Mouse (Mus musculus): ENCODE results near the gene Olfr1173. TPM values are rescaled to one million over a fixed set of nuclear protein-coding genes. Genes with fewer than 3 reads are reported as not detected.

Gene Olfr1173
- total RNA-seq (2012; rRNA removed) (not detected in 2 replicates), polyA plus RNA-seq (2012; ENCODE audit: insufficient read depth in 1 of 2, insufficient read length in 2 of 2, low read depth in 1 of 2, low replicate concordance in 2 of 2, missing spikeins in 1 of 2) (not detected)

GRCm38 (mm10) chr2:88279775-88280174 is at the start of gene Olfr1173:
TSS of gene Olfr1173 (minus strand) at chr2:88279875.
- no peak within 1 kb of the TSS for H3K27ac ChIP-seq (ENCODE audit: control insufficient read depth, low read depth, low read length)
- no peak within 1 kb of the TSS for H3K4me3 ChIP-seq (ENCODE audit: control insufficient read depth in 1 of 2, insufficient read depth in 1 of 2, low read depth in 2 of 2, low read length in 2 of 2)
- H3K9me3 ChIP-seq (replicated peaks; ENCODE audit: insufficient read depth, low read length): no peaks in the 10 kb centered on the region
- H3K36me3 ChIP-seq (ENCODE audit: control insufficient read depth in 1 of 2, insufficient read depth in 2 of 2, low read length in 2 of 2): no peaks in the 10 kb centered on the region
- no peaks in the 10 kb centered on the region for H3K27me3 ChIP-seq (ENCODE audit: control insufficient read depth in 1 of 2, insufficient read depth in 2 of 2, low read length in 2 of 2)
- H3K79me2 ChIP-seq (ENCODE audit: control insufficient read depth, insufficient read depth, low read length, poor library complexity): no peaks in the 10 kb centered on the region
- H3K9ac ChIP-seq (ENCODE audit: control insufficient read depth, low read depth, low read length, poor library complexity, severe bottlenecking): no peak within 1 kb of the TSS
- no peak for DNase-seq (ENCODE audit: low read depth, low spot score)
- H3K4me1 ChIP-seq (ENCODE audit: control insufficient read depth in 1 of 2, insufficient read depth in 2 of 2, low read length in 2 of 2): no peaks in the 10 kb centered on the region
- TF ChIP-seq ZC3H11A (IDR thresholded peaks at IDR 0.05; ENCODE audit: low read depth, low read length) (no peak), MEF2A (IDR thresholded peaks at IDR 0.05; ENCODE audit: extremely low read depth, insufficient replicate concordance, low read depth, low read length, poor library complexity, severe bottlenecking) (no peak), POLR2AphosphoS5 (IDR thresholded peaks at IDR 0.05; ENCODE audit: borderline replicate concordance, low read depth, low read length) (no peak), GATA1 (IDR thresholded peaks at IDR 0.05; ENCODE audit: low read depth, low read length) (no peak), RAD21 (IDR thresholded peaks at IDR 0.05; ENCODE audit: low read depth, low read length) (no peak), MAZ (IDR thresholded peaks at IDR 0.05; ENCODE audit: low read depth, low read length) (no peak), E2F4 (IDR thresholded peaks at IDR 0.05; ENCODE audit: borderline replicate concordance, low read depth, low read length) (no peak), MXI1 (IDR thresholded peaks at IDR 0.05; ENCODE audit: low read depth, low read length) (no peak), POLR2AphosphoS2 (IDR thresholded peaks at IDR 0.05; ENCODE audit: low read length) (no peak), CHD2 (IDR thresholded peaks at IDR 0.05; ENCODE audit: low read length) (no peak), EP300 (IDR thresholded peaks at IDR 0.05; ENCODE audit: low read depth in 1 of 2, low read length in 2 of 2) (no peak), KAT2A (conservative IDR thresholded peaks at IDR 0.05; ENCODE audit: low read depth, low read length) (no peak), SIN3A (IDR thresholded peaks at IDR 0.05; ENCODE audit: low read length) (no peak), NRF1 (IDR thresholded peaks at IDR 0.05; ENCODE audit: insufficient read depth, low read depth, low read length, poor library complexity, severe bottlenecking) (no peak), SMC3 (IDR thresholded peaks at IDR 0.05; ENCODE audit: low read depth, low read length) (no peak), UBTF (IDR thresholded peaks at IDR 0.05; ENCODE audit: borderline replicate concordance, insufficient read depth, low read depth, low read length) (no peak), USF1 (IDR thresholded peaks at IDR 0.05; ENCODE audit: low read depth, low read length) (no peak)

- no peak for TF ChIP-seq TBP (IDR thresholded peaks at IDR 0.05; ENCODE audit: low read depth, low read length)
- no peak for TF ChIP-seq GATA1 (IDR thresholded peaks at IDR 0.05; ENCODE audit: low read depth, low read length)
- TF ChIP-seq ZC3H11A (IDR thresholded peaks at IDR 0.05; ENCODE audit: low read depth, low read length): no peak
- no peaks in the 10 kb centered on the region for H3K79me2 ChIP-seq (ENCODE audit: control insufficient read depth, insufficient read depth, low read length, poor library complexity)
- no peak within 1 kb of the TSS for H3K9ac ChIP-seq (ENCODE audit: control insufficient read depth, low read depth, low read length, poor library complexity, severe bottlenecking)
- no peaks in the 10 kb centered on the region for H3K9me3 ChIP-seq (replicated peaks; ENCODE audit: insufficient read depth, low read length)
- H3K36me3 ChIP-seq (ENCODE audit: control insufficient read depth in 1 of 2, insufficient read depth in 2 of 2, low read length in 2 of 2): no peaks in the 10 kb centered on the region
- no peak within 1 kb of the TSS for H3K4me3 ChIP-seq (ENCODE audit: control insufficient read depth in 1 of 2, insufficient read depth in 1 of 2, low read depth in 2 of 2, low read length in 2 of 2)
- DNase-seq (ENCODE audit: low read depth, low spot score): no peak
- no peaks in the 10 kb centered on the region for H3K4me1 ChIP-seq (ENCODE audit: control insufficient read depth in 1 of 2, insufficient read depth in 2 of 2, low read length in 2 of 2)
- no peaks in the 10 kb centered on the region for H3K27me3 ChIP-seq (ENCODE audit: control insufficient read depth in 1 of 2, insufficient read depth in 2 of 2, low read length in 2 of 2)
- no peak within 1 kb of the TSS for H3K27ac ChIP-seq (ENCODE audit: control insufficient read depth, low read depth, low read length)
Measured at GRCm38 (mm10) chr2:88327115-88327514, 47.4 kb upstream of the Olfr1173 start, which contains the start of gene Olfr1175-ps. TSS of gene Olfr1175-ps (minus strand) at chr2:88327215.

Measured in MEL (cell line).